Mouse (Mus musculus) heart, postnatal 0 days (tissue): ENCODE data around the gene Dapk2. TPM values are rescaled to one million over a fixed set of nuclear protein-coding genes. Genes with fewer than 3 reads are reported as not detected.

ENCODE experiments used
- ATAC-seq: fragments of 200-750 bp; cut with Nextera tagmentation; 2 replicates; pipeline ENCODE4 v1.8.0; 2017; ENCODE audit warnings: low read depth, moderate number of reproducible peaks, moderate library complexity; ENCODE audit not compliant: insufficient read depth
- DNase-seq: peaks from one replicate; pipeline ENCODE4 v3.0.0-alpha.2; 2016; ENCODE audit warnings: low spot score
- H3K27ac ChIP-seq: fragments of 300-500 bp; sonication (generic); 2 replicates; pipeline ENCODE4 v1.5.1; 2014; ENCODE audit warnings: low read depth, mild to moderate bottlenecking
- H3K27me3 ChIP-seq: fragments of 300-500 bp; sonication (generic); 2 replicates; pipeline ENCODE4 v1.6.1; 2014; ENCODE audit warnings: low read length, mixed read lengths; ENCODE audit not compliant: control insufficient read depth, insufficient read depth
- H3K36me3 ChIP-seq: fragments of 300-500 bp; sonication (generic); replicated peaks from 2 replicates; pipeline ENCODE4 v1.6.1; 2014; ENCODE audit warnings: low read length, mixed read lengths; ENCODE audit not compliant: control insufficient read depth, insufficient read depth
- H3K4me1 ChIP-seq: fragments of 300-500 bp; sonication (generic); 2 replicates; pipeline ENCODE4 v1.6.1; 2014; ENCODE audit warnings: antibody characterized with exemption; ENCODE audit not compliant: control insufficient read depth, insufficient read depth
- H3K4me2 ChIP-seq: fragments of 300-500 bp; sonication (generic); 2 replicates; pipeline ENCODE4 v1.6.1; 2014; ENCODE audit warnings: low read depth, mild to moderate bottlenecking, low read length, moderate library complexity
- H3K4me3 ChIP-seq: fragments of 300-500 bp; sonication (generic); 2 replicates; pipeline ENCODE4 v1.5.1; 2014; ENCODE audit warnings: low read depth, low read length
- H3K9ac ChIP-seq: fragments of 300-500 bp; sonication (generic); replicated peaks from 2 replicates; pipeline ENCODE4 v1.6.1; 2014; ENCODE audit warnings: low read depth, low read length, mixed read lengths
- H3K9me3 ChIP-seq: fragments of 300-500 bp; sonication (generic); replicated peaks from 2 replicates; pipeline ENCODE4 v1.6.1; 2016; ENCODE audit warnings: low read length; ENCODE audit not compliant: control insufficient read depth
- CTCF ChIP-seq: IDR thresholded peaks from 2 replicates; pipeline ENCODE4 v1.5.1; 2016; ENCODE audit warnings: antibody characterized with exemption, control low read depth, low read depth
- EP300 ChIP-seq: IDR thresholded peaks from 2 replicates; pipeline ENCODE4 v1.6.1; 2016; ENCODE audit warnings: antibody characterized with exemption, low read depth
- WGBS: fragments of 180-500 bp; shearing (Covaris S2); extraction: QIAGEN DNeasy Blood & Tissue Kit; methylation state at CpG from one replicate; pipeline ENCODE4 v1.1.7; 2014; 5-methylcytosine and 5-hydroxymethylcytosine counted together
- polyA plus RNA-seq: library from polyadenylated mRNA; unstranded; fragments of >200 nt; fragmentation: Nextera tagmentation; extraction: Ambion mirVana; gene quantifications from 2 replicates; pipeline ENCODE4 v1.2.1, GENCODE M21; 2015
- total RNA-seq: library from RNA; depleted of rRNA; stranded (reverse); fragments of >200 nt; gene quantifications from 2 replicates; pipeline ENCODE4 v1.2.3, GENCODE M21; 2014; ENCODE audit warnings: low replicate concordance

The Dapk2 gene
- total and polyA plus RNA-seq, 2 experiments from 2014 or later = 2.3 to 4.7 TPM

- no peak overlapping the region for H3K9ac ChIP-seq
- 37% methylated on average over 5 of the region's 5 CpGs for WGBS
- H3K4me3 ChIP-seq = no peak overlapping the region
- ATAC-seq = no peak
- no peaks in the 10 kb centered on the region for H3K9me3 ChIP-seq
- H3K4me1 ChIP-seq = no peaks in the 10 kb centered on the region; the same call in 1 of the 2 replicates
- H3K4me2 ChIP-seq = no peak overlapping the region
- H3K36me3 ChIP-seq = no peaks in the 10 kb centered on the region
- H3K27me3 ChIP-seq = no peaks in the 10 kb centered on the region
- DNase-seq = no peak
- no peak overlapping the region for H3K27ac ChIP-seq
- TF ChIP-seq EP300 (no peak), CTCF (no peak)
Observed at GRCm38 (mm10) chr9:66200411-66200789, 42.4 kb downstream of the Dapk2 start.

- no peak overlapping the region for H3K9ac ChIP-seq
- no peaks in the 10 kb centered on the region for H3K36me3 ChIP-seq
- H3K4me1 ChIP-seq = peaks cover 8% of the 10 kb centered on the region
- no peak overlapping the region for H3K4me2 ChIP-seq
- H3K9me3 ChIP-seq = no peaks in the 10 kb centered on the region
- WGBS = 35% methylated on average over 6 of the region's 6 CpGs
- no peak overlapping the region for H3K4me3 ChIP-seq
- DNase-seq (no peak), ATAC-seq (no peak)
- H3K27ac ChIP-seq = no peak overlapping the region
- no peaks in the 10 kb centered on the region for H3K27me3 ChIP-seq
- no peak for TF ChIP-seq EP300
- no peak for TF ChIP-seq CTCF
Observed at GRCm38 (mm10) chr9:66201665-66202064, 43.6 kb downstream of the Dapk2 start.

- TF ChIP-seq CTCF = no peak
- no peak for TF ChIP-seq EP300
- ATAC-seq (no peak), DNase-seq (no peak)
- Histone ChIP-seq H3K36me3 (no peaks in the 10 kb centered on the region), H3K27me3 (no peaks in the 10 kb centered on the region), H3K4me2 (no peak overlapping the region), H3K9me3 (no peaks in the 10 kb centered on the region), H3K4me3 (no peak overlapping the region), H3K4me1 (peaks cover 15% of the 10 kb centered on the region), H3K9ac (no peak overlapping the region), H3K27ac (no peak overlapping the region)
- WGBS = 77% methylated on average over 7 of the region's 7 CpGs
Observed at GRCm38 (mm10) chr9:66202463-66202862, 44.4 kb downstream of the Dapk2 start.

GRCm38 (mm10) chr9:66205702-66206101, 47.7 kb downstream of the Dapk2 start:
- no peak for ATAC-seq
- no peak overlapping the region for H3K4me3 ChIP-seq
- no peak overlapping the region for H3K4me2 ChIP-seq
- WGBS = 72% methylated on average over 9 of the region's 9 CpGs
- no peak overlapping the region for H3K9ac ChIP-seq
- no peak overlapping the region for H3K27ac ChIP-seq
- no peak for TF ChIP-seq EP300
- TF ChIP-seq CTCF = no peak
- no peaks in the 10 kb centered on the region for H3K36me3 ChIP-seq
- H3K4me1 ChIP-seq = peaks cover 30% of the 10 kb centered on the region
- DNase-seq = no peak
- no peaks in the 10 kb centered on the region for H3K27me3 ChIP-seq
- H3K9me3 ChIP-seq = no peaks in the 10 kb centered on the region

GRCm38 (mm10) chr9:66206825-66207224, 48.8 kb downstream of the Dapk2 start:
- TF ChIP-seq CTCF (no peak), EP300 (no peak)

GRCm38 (mm10) chr9:66211420-66211819, 53.4 kb downstream of the Dapk2 start:
- H3K4me2 ChIP-seq = no peak overlapping the region
- H3K27me3 ChIP-seq = no peaks in the 10 kb centered on the region
- ATAC-seq (no peak), DNase-seq (no peak)
- H3K4me1 ChIP-seq = peaks cover 55% of the 10 kb centered on the region
- H3K27ac ChIP-seq = no peak overlapping the region
- H3K9me3 ChIP-seq = no peaks in the 10 kb centered on the region
- H3K36me3 ChIP-seq = no peaks in the 10 kb centered on the region
- TF ChIP-seq CTCF (no peak), EP300 (no peak)
- 49% methylated on average over 4 of the region's 4 CpGs for WGBS
- H3K4me3 ChIP-seq = no peak overlapping the region
- no peak overlapping the region for H3K9ac ChIP-seq

More at GRCm38 (mm10) chr9:66206825-66207224, 48.8 kb downstream of the Dapk2 start:
- H3K9me3 ChIP-seq = no peaks in the 10 kb centered on the region
- no peaks in the 10 kb centered on the region for H3K27me3 ChIP-seq
- WGBS = 15% methylated on average over 5 of the region's 5 CpGs
- H3K4me3 ChIP-seq = no peak overlapping the region
- no peak overlapping the region for H3K4me2 ChIP-seq
- DNase-seq (peak; percentile 63), ATAC-seq (peak; percentile 87)
- no peak overlapping the region for H3K9ac ChIP-seq
- no peaks in the 10 kb centered on the region for H3K36me3 ChIP-seq
- peak overlapping the region; percentile 44; the same call in 1 of the 2 replicates for H3K27ac ChIP-seq
- H3K4me1 ChIP-seq = peaks cover 31% of the 10 kb centered on the region
